Mouse (Mus musculus): ENCODE measurements around the gene Mpc1. TPM values are rescaled to one million over a fixed set of nuclear protein-coding genes. Genes with fewer than 3 reads are reported as not detected.
A peak's percentile ranks its signal among the peaks of the same experiment; 100 is the strongest.
"Not testable (repeated sequence)": the region's sequence is repeated elsewhere in the genome, so short reads cannot be mapped to it uniquely, and the experiment has no call there.

The Mpc1 gene
- polyA plus RNA-seq, 1 experiment from 2014 or later: 145 TPM

GRCm38 (mm10) chr17:8303671-8304070 lies 21.0 kb downstream of the Mpc1 start:
- ATAC-seq (ENCODE audit: low FRiP score, low read depth): 0 out of 2 replicates have a peak, but pooled peaks have one; percentile 36
- 62% methylated on average over 5 of the region's 5 CpGs for WGBS
- Histone ChIP-seq H3K4me3 (no peak overlapping the region), H3K9ac (no peak overlapping the region), H3K4me1 (no peaks in the 10 kb centered on the region), H3K36me3 (no peaks in the 10 kb centered on the region), H3K27ac (no peak overlapping the region), H3K4me2 (replicated peaks) (no peak overlapping the region), H3K9me3 (no peaks in the 10 kb centered on the region), H3K27me3 (0 out of 2 replicates have a peak, but pooled peaks cover 3% of the 10 kb centered on the region)

- Histone ChIP-seq H3K9ac (no peak overlapping the region), H3K27ac (no peak overlapping the region), H3K27me3 (0 out of 2 replicates have a peak, but pooled peaks cover 3% of the 10 kb centered on the region), H3K9me3 (no peaks in the 10 kb centered on the region), H3K4me1 (no peaks in the 10 kb centered on the region), H3K4me2 (replicated peaks) (no peak overlapping the region), H3K4me3 (no peak overlapping the region), H3K36me3 (no peaks in the 10 kb centered on the region)
- ATAC-seq (ENCODE audit: low FRiP score, low read depth): no peak
- 33% methylated on average over 3 of the region's 3 CpGs for WGBS
These were observed 23.1 kb downstream of the Mpc1 start for GRCm38 (mm10) chr17:8305801-8306200.

GRCm38 (mm10) chr17:8310838-8311614 lies 28.3 kb downstream of the Mpc1 start, which contains the start of gene Sft2d1:
TSS of gene Sft2d1 (plus strand) at chr17:8311102.
- peak within 1 kb of the TSS; percentile 87 for H3K4me3 ChIP-seq
- H3K4me2 ChIP-seq (replicated peaks): peak within 1 kb of the TSS; percentile 74
- H3K27me3 ChIP-seq: no peaks in the 10 kb centered on the region
- no peaks in the 10 kb centered on the region for H3K36me3 ChIP-seq
- no peaks in the 10 kb centered on the region for H3K9me3 ChIP-seq
- peaks cover 13% of the 10 kb centered on the region for H3K4me1 ChIP-seq
- H3K27ac ChIP-seq: no peak within 1 kb of the TSS; the same call in 1 of the 2 replicates
- ATAC-seq (ENCODE audit: low FRiP score, low read depth): peak; percentile 97
- under 1% methylated on average over 41 of the region's 54 CpGs for WGBS
- peak within 1 kb of the TSS; percentile 91 for H3K9ac ChIP-seq

- Histone ChIP-seq H3K9me3 (no peaks in the 10 kb centered on the region), H3K4me2 (replicated peaks) (peak overlapping the region; percentile 74), H3K9ac (peak overlapping the region; percentile 91), H3K27me3 (no peaks in the 10 kb centered on the region), H3K4me3 (peak overlapping the region; percentile 87), H3K4me1 (peaks cover 13% of the 10 kb centered on the region), H3K27ac (no peak overlapping the region), H3K36me3 (no peaks in the 10 kb centered on the region)
- WGBS: 55% methylated on average over 3 of the region's 3 CpGs
- ATAC-seq (ENCODE audit: low FRiP score, low read depth): no peak
These were observed 29.0 kb downstream of the Mpc1 start for GRCm38 (mm10) chr17:8311751-8312150.

- no peak overlapping the region for H3K9ac ChIP-seq
- H3K9me3 ChIP-seq: no peaks in the 10 kb centered on the region
- WGBS: 88% methylated on average over 3 of the region's 3 CpGs
- H3K4me1 ChIP-seq: peaks cover 13% of the 10 kb centered on the region
- no peak for ATAC-seq (ENCODE audit: low FRiP score, low read depth)
- no peak overlapping the region for H3K4me3 ChIP-seq
- no peak overlapping the region for H3K4me2 ChIP-seq (replicated peaks)
- no peaks in the 10 kb centered on the region for H3K27me3 ChIP-seq
- H3K36me3 ChIP-seq: no peaks in the 10 kb centered on the region
- no peak overlapping the region for H3K27ac ChIP-seq
These were observed 31.3 kb downstream of the Mpc1 start for GRCm38 (mm10) chr17:8313976-8314375.

GRCm38 (mm10) chr17:8316251-8316650 lies 33.5 kb downstream of the Mpc1 start:
- Histone ChIP-seq H3K4me3 (no peak overlapping the region), H3K9ac (no peak overlapping the region), H3K4me1 (peaks cover 13% of the 10 kb centered on the region), H3K4me2 (replicated peaks) (no peak overlapping the region), H3K36me3 (peaks cover 3% of the 10 kb centered on the region; the same call in 1 of the 2 replicates), H3K9me3 (no peaks in the 10 kb centered on the region), H3K27me3 (no peaks in the 10 kb centered on the region), H3K27ac (no peak overlapping the region)
- ATAC-seq (ENCODE audit: low FRiP score, low read depth): no peak
- WGBS: 100% methylated on average over 1 of the region's 1 CpGs

GRCm38 (mm10) chr17:8326877-8327276 lies 44.2 kb downstream of the Mpc1 start:
- not testable (repeated sequence) for H3K4me2 ChIP-seq (replicated peaks); H3K9me3 ChIP-seq; ATAC-seq (ENCODE audit: low FRiP score, low read depth); H3K27ac ChIP-seq; H3K4me1 ChIP-seq; H3K9ac ChIP-seq; H3K4me3 ChIP-seq; H3K27me3 ChIP-seq
- WGBS: 86% methylated on average over 11 of the region's 11 CpGs
- H3K36me3 ChIP-seq: peaks cover 26% of the 10 kb centered on the region

- Histone ChIP-seq H3K4me3 (no peak overlapping the region), H3K36me3 (peaks cover 20% of the 10 kb centered on the region), H3K27me3 (no peaks in the 10 kb centered on the region), H3K27ac (no peak overlapping the region), H3K4me1 (no peaks in the 10 kb centered on the region), H3K9ac (no peak overlapping the region), H3K9me3 (no peaks in the 10 kb centered on the region), H3K4me2 (replicated peaks) (no peak overlapping the region)
- WGBS: 65% methylated on average over 7 of the region's 7 CpGs
- no peak for ATAC-seq (ENCODE audit: low FRiP score, low read depth)
These were observed 45.9 kb downstream of the Mpc1 start for GRCm38 (mm10) chr17:8328511-8329174.

GRCm38 (mm10) chr17:8330602-8331001 lies 47.9 kb downstream of the Mpc1 start:
- 79% methylated on average over 5 of the region's 5 CpGs for WGBS
- Histone ChIP-seq H3K9ac (no peak overlapping the region), H3K36me3 (peaks cover 13% of the 10 kb centered on the region), H3K27me3 (no peaks in the 10 kb centered on the region), H3K4me1 (no peaks in the 10 kb centered on the region), H3K27ac (no peak overlapping the region), H3K4me3 (no peak overlapping the region), H3K9me3 (no peaks in the 10 kb centered on the region), H3K4me2 (replicated peaks) (no peak overlapping the region)
- no peak for ATAC-seq (ENCODE audit: low FRiP score, low read depth)

- Histone ChIP-seq H3K27me3 (peaks cover 40% of the 10 kb centered on the region), H3K4me1 (peaks cover 16% of the 10 kb centered on the region)
- H3K27ac ChIP-seq; H3K4me3 ChIP-seq; H3K4me2 ChIP-seq (replicated peaks); H3K9me3 ChIP-seq; H3K9ac ChIP-seq; ATAC-seq (ENCODE audit: low FRiP score, low read depth); H3K36me3 ChIP-seq: not testable (repeated sequence)
- WGBS: 95% methylated on average over 1 of the region's 5 CpGs
These were observed 54.5 kb downstream of the Mpc1 start, which contains the start of gene Prr18 for GRCm38 (mm10) chr17:8337159-8337558. TSS of gene Prr18 (plus strand) at chr17:8337459.

GRCm38 (mm10) chr17:8339666-8340374 lies 57.1 kb downstream of the Mpc1 start:
- H3K27me3 ChIP-seq: peaks cover 57% of the 10 kb centered on the region
- no peaks in the 10 kb centered on the region for H3K9me3 ChIP-seq
- no peaks in the 10 kb centered on the region for H3K36me3 ChIP-seq
- H3K27ac ChIP-seq: no peak overlapping the region
- peak overlapping the region; percentile 99 for H3K4me2 ChIP-seq (replicated peaks)
- no peak for ATAC-seq (ENCODE audit: low FRiP score, low read depth)
- H3K4me1 ChIP-seq: peaks cover 16% of the 10 kb centered on the region
- no peak overlapping the region for H3K9ac ChIP-seq
- WGBS: 28% methylated on average over 8 of the region's 8 CpGs
- peak overlapping the region; percentile 60 for H3K4me3 ChIP-seq

Measured in limb, embryonic 13.5 days (tissue).